Mouse (Mus musculus): ENCODE measurements around the gene Clcn7. TPM values are rescaled to one million over a fixed set of nuclear protein-coding genes. Genes with fewer than 3 reads are reported as not detected.

Clcn7 gene
- polyA plus RNA-seq, 1 experiment: 35.8 TPM

- TF ChIP-seq CTCF (IDR thresholded peaks at IDR 0.05; ENCODE audit: borderline replicate concordance, insufficient read depth, low read length): no peak
- TF ChIP-seq POLR2A (IDR thresholded peaks at IDR 0.05; ENCODE audit: low read depth, low read length): no peak
- Histone ChIP-seq H3K4me3 (ENCODE audit: insufficient read depth, low read length) (no peak overlapping the region), H3K27ac (ENCODE audit: insufficient read depth, low read length) (no peak overlapping the region), H3K4me1 (ENCODE audit: control insufficient read depth, insufficient read depth, low read length) (0 out of 2 replicates have a peak, but pooled peaks cover 8% of the 10 kb centered on the region)
Measured at GRCm38 (mm10) chr17:25165970-25166671, 32.9 kb downstream of the Clcn7 start.

- Histone ChIP-seq H3K4me1 (ENCODE audit: control insufficient read depth, insufficient read depth, low read length) (0 out of 2 replicates have a peak, but pooled peaks cover 8% of the 10 kb centered on the region), H3K27ac (ENCODE audit: insufficient read depth, low read length) (no peak overlapping the region), H3K4me3 (ENCODE audit: insufficient read depth, low read length) (no peak overlapping the region)
- TF ChIP-seq CTCF (IDR thresholded peaks at IDR 0.05; ENCODE audit: borderline replicate concordance, insufficient read depth, low read length) (no peak), POLR2A (IDR thresholded peaks at IDR 0.05; ENCODE audit: low read depth, low read length) (no peak)
Measured at GRCm38 (mm10) chr17:25169706-25170105, 36.5 kb downstream of the Clcn7 start.

- no peak overlapping the region for H3K27ac ChIP-seq (ENCODE audit: insufficient read depth, low read length)
- H3K4me3 ChIP-seq (ENCODE audit: insufficient read depth, low read length): no peak overlapping the region
- H3K4me1 ChIP-seq (ENCODE audit: control insufficient read depth, insufficient read depth, low read length): no peaks in the 10 kb centered on the region
- no peak for TF ChIP-seq POLR2A (IDR thresholded peaks at IDR 0.05; ENCODE audit: low read depth, low read length)
- TF ChIP-seq CTCF (IDR thresholded peaks at IDR 0.05; ENCODE audit: borderline replicate concordance, insufficient read depth, low read length): no peak
Measured at GRCm38 (mm10) chr17:25172558-25172957, 39.4 kb downstream of the Clcn7 start.

- H3K27ac ChIP-seq (ENCODE audit: insufficient read depth, low read length): no peak within 1 kb of the TSS
- no peak for TF ChIP-seq POLR2A (IDR thresholded peaks at IDR 0.05; ENCODE audit: low read depth, low read length)
- no peak for TF ChIP-seq CTCF (IDR thresholded peaks at IDR 0.05; ENCODE audit: borderline replicate concordance, insufficient read depth, low read length)
- no peak within 1 kb of the TSS for H3K4me3 ChIP-seq (ENCODE audit: insufficient read depth, low read length)
Measured at GRCm38 (mm10) chr17:25175411-25175810, 42.2 kb downstream of the Clcn7 start, which contains the start of gene Gm38655. Gm38655 (minus strand) TSS chr17:25175471.

GRCm38 (mm10) chr17:25183232-25183631 lies 50.0 kb downstream of the Clcn7 start:
- Histone ChIP-seq H3K27ac (ENCODE audit: insufficient read depth, low read length) (no peak overlapping the region), H3K4me3 (ENCODE audit: insufficient read depth, low read length) (no peak overlapping the region), H3K4me1 (ENCODE audit: control insufficient read depth, insufficient read depth, low read length) (no peaks in the 10 kb centered on the region)
- TF ChIP-seq POLR2A (IDR thresholded peaks at IDR 0.05; ENCODE audit: low read depth, low read length) (peak; percentile 71), CTCF (IDR thresholded peaks at IDR 0.05; ENCODE audit: borderline replicate concordance, insufficient read depth, low read length) (peak; percentile 24; the same call in 1 of the 2 replicates)

More at GRCm38 (mm10) chr17:25175411-25175810, 42.2 kb downstream of the Clcn7 start, which contains the start of gene Gm38655:
- H3K4me1 ChIP-seq (ENCODE audit: control insufficient read depth, insufficient read depth, low read length): no peaks in the 10 kb centered on the region

GRCm38 (mm10) chr17:25184129-25184691 lies 51.0 kb downstream of the Clcn7 start, which contains the start of gene BC003965:
BC003965 (plus strand) TSS chr17:25184554.
- Histone ChIP-seq H3K27ac (ENCODE audit: insufficient read depth, low read length) (peak within 1 kb of the TSS; percentile 73), H3K4me3 (ENCODE audit: insufficient read depth, low read length) (peak within 1 kb of the TSS; percentile 77), H3K4me1 (ENCODE audit: control insufficient read depth, insufficient read depth, low read length) (no peaks in the 10 kb centered on the region)
- no peak for TF ChIP-seq CTCF (IDR thresholded peaks at IDR 0.05; ENCODE audit: borderline replicate concordance, insufficient read depth, low read length)
- TF ChIP-seq POLR2A (IDR thresholded peaks at IDR 0.05; ENCODE audit: low read depth, low read length): peak; percentile 97

GRCm38 (mm10) chr17:25184961-25185360 lies 51.8 kb downstream of the Clcn7 start:
- Histone ChIP-seq H3K27ac (ENCODE audit: insufficient read depth, low read length) (no peak overlapping the region), H3K4me3 (ENCODE audit: insufficient read depth, low read length) (peak overlapping the region; percentile 77), H3K4me1 (ENCODE audit: control insufficient read depth, insufficient read depth, low read length) (peaks cover 4% of the 10 kb centered on the region; the same call in 1 of the 2 replicates)
- TF ChIP-seq POLR2A (IDR thresholded peaks at IDR 0.05; ENCODE audit: low read depth, low read length) (0 out of 2 replicates have a peak, but pooled peaks have one; percentile 26), CTCF (IDR thresholded peaks at IDR 0.05; ENCODE audit: borderline replicate concordance, insufficient read depth, low read length) (no peak)

- H3K27ac ChIP-seq (ENCODE audit: insufficient read depth, low read length): peak overlapping the region; percentile 60
- H3K4me3 ChIP-seq (ENCODE audit: insufficient read depth, low read length): peak overlapping the region; percentile 45
- peaks cover 4% of the 10 kb centered on the region; the same call in 1 of the 2 replicates for H3K4me1 ChIP-seq (ENCODE audit: control insufficient read depth, insufficient read depth, low read length)
- TF ChIP-seq POLR2A (IDR thresholded peaks at IDR 0.05; ENCODE audit: low read depth, low read length): no peak
- no peak for TF ChIP-seq CTCF (IDR thresholded peaks at IDR 0.05; ENCODE audit: borderline replicate concordance, insufficient read depth, low read length)
Measured at GRCm38 (mm10) chr17:25187784-25188149, 54.6 kb downstream of the Clcn7 start.

GRCm38 (mm10) chr17:25188150-25189031 lies 55.2 kb downstream of the Clcn7 start, which contains the start of gene Unkl:
Unkl (plus strand) TSS chr17:25188397.
- peaks cover 4% of the 10 kb centered on the region; the same call in 1 of the 2 replicates for H3K4me1 ChIP-seq (ENCODE audit: control insufficient read depth, insufficient read depth, low read length)
- TF ChIP-seq POLR2A (IDR thresholded peaks at IDR 0.05; ENCODE audit: low read depth, low read length): peak; percentile 77
- no peak for TF ChIP-seq CTCF (IDR thresholded peaks at IDR 0.05; ENCODE audit: borderline replicate concordance, insufficient read depth, low read length)
- H3K27ac ChIP-seq (ENCODE audit: insufficient read depth, low read length): peak within 1 kb of the TSS; percentile 60
- peak within 1 kb of the TSS; percentile 74 for H3K4me3 ChIP-seq (ENCODE audit: insufficient read depth, low read length)

Data from embryonic fibroblast, embryonic 13.5 days (primary cell).